Mouse (Mus musculus): ENCODE results near the gene Efhb.

Efhb gene

GRCm38 (mm10) chr17:53462603-53463495 lies at the start of gene Efhb:
Gene Efhb (minus strand): TSS chr17:53463321.
- peak; percentile 47 for DNase-seq

GRCm38 (mm10) chr17:53512311-53512951 lies 49.3 kb upstream of the Efhb start:
- peak; percentile 36 for DNase-seq

GRCm38 (mm10) chr17:53502966-53503365 lies 39.8 kb upstream of the Efhb start:
- DNase-seq: no peak

- no peak for DNase-seq
These were observed 25.9 kb upstream of the Efhb start for GRCm38 (mm10) chr17:53489007-53489378.

- DNase-seq: no peak
These were observed 25.3 kb upstream of the Efhb start for GRCm38 (mm10) chr17:53488291-53489006.

- no peak for DNase-seq
These were observed 17.3 kb upstream of the Efhb start for GRCm38 (mm10) chr17:53480433-53480832.

GRCm38 (mm10) chr17:53479604-53480041 lies 16.5 kb upstream of the Efhb start:
- DNase-seq: no peak

- peak; percentile 98 for DNase-seq
These were observed 15.9 kb upstream of the Efhb start, which contains the start of gene Rab5a for GRCm38 (mm10) chr17:53478858-53479603. Gene Rab5a (plus strand): TSS chr17:53479234.

GRCm38 (mm10) chr17:53478066-53478857 lies 15.1 kb upstream of the Efhb start:
- DNase-seq: no peak

- no peak for DNase-seq
These were observed 5.6 kb upstream of the Efhb start for GRCm38 (mm10) chr17:53468697-53469096.

GRCm38 (mm10) chr17:53465569-53465968 lies 2.4 kb upstream of the Efhb start:
- no peak for DNase-seq

- no peak for DNase-seq
These were observed 347 bp upstream of the Efhb start for GRCm38 (mm10) chr17:53463496-53463840.

GRCm38 (mm10) chr17:53456742-53457141 lies 6.4 kb downstream of the Efhb start:
- no peak for DNase-seq

- DNase-seq: no peak
These were observed 7.0 kb downstream of the Efhb start for GRCm38 (mm10) chr17:53456152-53456551.

GRCm38 (mm10) chr17:53402689-53403306 lies 60.3 kb downstream of the Efhb start:
- no peak for DNase-seq

- no peak for DNase-seq
These were observed 69.9 kb downstream of the Efhb start for GRCm38 (mm10) chr17:53393201-53393600.

GRCm38 (mm10) chr17:53389507-53389906 lies 73.6 kb downstream of the Efhb start:
- DNase-seq: no peak

- DNase-seq: no peak
These were observed 75.3 kb downstream of the Efhb start for GRCm38 (mm10) chr17:53387581-53388473.

- no peak for DNase-seq
These were observed 76.3 kb downstream of the Efhb start for GRCm38 (mm10) chr17:53386863-53387262.

- DNase-seq: no peak
These were observed 99.0 kb downstream of the Efhb start for GRCm38 (mm10) chr17:53364111-53364510.

Measured in cerebellum, adult 9-11 months (tissue).